Mouse (Mus musculus) liver, embryonic 16.5 days (tissue): ENCODE results near the gene Rrp9. TPM values are rescaled to one million over a fixed set of nuclear protein-coding genes. Genes with fewer than 3 reads are reported as not detected.

Experiments used
- ATAC-seq: fragments of 200-750 bp; cut with Nextera tagmentation; 2 replicates; pipeline ENCODE4 v1.8.0; 2017; ENCODE audit warnings: low read depth, mild to moderate bottlenecking, moderate number of reproducible peaks, moderate library complexity
- H3K27ac ChIP-seq: fragments of 300-500 bp; sonication (generic); 2 replicates; pipeline ENCODE4 v1.5.1; 2014; ENCODE audit warnings: mild to moderate bottlenecking, low read length
- H3K27me3 ChIP-seq: fragments of 300-500 bp; sonication (generic); 2 replicates; pipeline ENCODE4 v1.6.1; 2014; ENCODE audit warnings: low read depth, low read length, mixed read lengths; ENCODE audit not compliant: control insufficient read depth, insufficient read depth
- H3K36me3 ChIP-seq: fragments of 300-500 bp; sonication (generic); 2 replicates; pipeline ENCODE4 v1.6.1; 2014; ENCODE audit warnings: mild to moderate bottlenecking; ENCODE audit not compliant: control insufficient read depth, insufficient read depth
- H3K4me1 ChIP-seq: fragments of 300-500 bp; sonication (generic); 2 replicates; pipeline ENCODE4 v1.6.1; 2014; ENCODE audit warnings: low read depth, low read length, mixed read lengths; ENCODE audit not compliant: control insufficient read depth
- H3K4me2 ChIP-seq: fragments of 300-500 bp; sonication (generic); 2 replicates; pipeline ENCODE4 v1.6.1; 2014; ENCODE audit warnings: low read depth, low read length, mixed read lengths
- H3K4me3 ChIP-seq: fragments of 300-500 bp; sonication (generic); 2 replicates; pipeline ENCODE4 v1.5.1; 2014; ENCODE audit warnings: low read depth, mild to moderate bottlenecking, low read length
- H3K9ac ChIP-seq: fragments of 300-500 bp; sonication (generic); 2 replicates; pipeline ENCODE4 v1.6.1; 2014; ENCODE audit warnings: low read depth, low read length
- H3K9me3 ChIP-seq: fragments of 300-500 bp; sonication (generic); replicated peaks from 2 replicates; pipeline ENCODE4 v1.6.1; 2016; ENCODE audit warnings: low read length; ENCODE audit not compliant: control insufficient read depth
- WGBS: fragments of 180-500 bp; shearing (Covaris S2); extraction: QIAGEN DNeasy Blood & Tissue Kit; methylation state at CpG from one replicate; pipeline ENCODE4 v1.1.7; 2014; ENCODE audit not compliant: insufficient replicate concordance; 5-methylcytosine and 5-hydroxymethylcytosine counted together
- polyA plus RNA-seq: library from polyadenylated mRNA; unstranded; fragments of >200 nt; fragmentation: Nextera tagmentation; extraction: Ambion mirVana; gene quantifications from 2 replicates; pipeline ENCODE4 v1.2.1, GENCODE M21; 2015

Rrp9 gene
- polyA plus RNA-seq, result 16.3 and 16.4 TPM in 2 replicates

DNA sequence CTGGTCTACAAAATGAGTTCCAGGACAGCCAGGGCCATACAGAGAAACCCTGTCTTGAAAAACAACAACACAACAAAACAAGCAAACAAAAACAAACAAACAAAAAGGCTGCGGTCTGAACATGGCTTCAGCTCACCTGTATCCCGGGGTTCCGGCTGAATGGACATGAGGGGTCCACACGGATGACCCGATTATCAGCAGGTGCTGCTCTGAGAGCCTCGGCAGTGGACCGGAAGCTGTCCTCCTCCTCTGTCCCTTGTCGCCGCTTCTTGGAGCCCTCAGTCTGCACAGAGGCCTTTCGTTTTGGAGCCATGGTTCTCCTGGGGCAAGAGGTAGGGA is at the start of gene Rrp9:
TSS of gene Rrp9 (plus strand) at position 301 of the 339 bp plus-strand sequence.
- peak within 1 kb of the TSS; percentile 7; the same call in 1 of the 2 replicates for H3K27ac ChIP-seq
- peaks cover 30% of the 10 kb centered on the region for H3K4me1 ChIP-seq
- peak within 1 kb of the TSS; percentile 91 for H3K4me2 ChIP-seq
- no peaks in the 10 kb centered on the region for H3K27me3 ChIP-seq
- H3K9me3 ChIP-seq, result no peaks in the 10 kb centered on the region
- no peak for ATAC-seq
- 56% methylated on average over 10 of the region's 10 CpGs for WGBS
- no peaks in the 10 kb centered on the region; the same call in 1 of the 2 replicates for H3K36me3 ChIP-seq
- H3K4me3 ChIP-seq, result peak within 1 kb of the TSS; percentile 16; the same call in 1 of the 2 replicates
- H3K9ac ChIP-seq, result peak within 1 kb of the TSS; percentile 39

DNA sequence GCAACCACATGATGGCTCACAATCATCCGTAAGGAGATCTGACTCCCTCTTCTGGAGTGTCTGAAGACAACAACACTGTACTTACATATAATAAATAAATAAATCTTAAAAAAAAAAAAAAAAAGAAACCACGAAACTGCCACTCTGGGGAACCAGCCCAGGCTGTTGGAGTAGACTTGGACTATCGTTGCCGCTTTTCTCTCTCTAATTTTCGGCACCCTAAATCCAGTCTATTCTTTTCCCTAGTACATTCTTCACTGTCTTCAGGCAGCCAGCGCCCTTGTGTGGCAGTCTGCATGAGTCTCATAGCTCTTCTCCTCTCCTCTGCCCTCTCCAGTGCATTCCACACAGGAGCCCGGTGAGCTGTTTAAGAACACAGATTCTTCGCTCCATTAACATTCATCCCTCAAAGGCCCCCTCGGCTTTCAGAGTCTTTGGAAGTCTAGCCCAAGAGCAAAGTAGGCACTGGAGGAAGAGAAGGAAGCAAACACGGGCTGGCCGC is 47.0 kb upstream of the Rrp9 start:
- ATAC-seq, result peak; percentile 17; the same call in 1 of the 2 replicates
- Histone ChIP-seq H3K9ac (peak overlapping the region; percentile 61), H3K27ac (peak overlapping the region; percentile 88), H3K36me3 (peaks cover 16% of the 10 kb centered on the region), H3K4me2 (peak overlapping the region; percentile 94), H3K4me3 (peak overlapping the region; percentile 75), H3K4me1 (peaks cover 34% of the 10 kb centered on the region), H3K27me3 (no peaks in the 10 kb centered on the region), H3K9me3 (no peaks in the 10 kb centered on the region)
- WGBS, result 11% methylated on average over 11 of the region's 11 CpGs

DNA sequence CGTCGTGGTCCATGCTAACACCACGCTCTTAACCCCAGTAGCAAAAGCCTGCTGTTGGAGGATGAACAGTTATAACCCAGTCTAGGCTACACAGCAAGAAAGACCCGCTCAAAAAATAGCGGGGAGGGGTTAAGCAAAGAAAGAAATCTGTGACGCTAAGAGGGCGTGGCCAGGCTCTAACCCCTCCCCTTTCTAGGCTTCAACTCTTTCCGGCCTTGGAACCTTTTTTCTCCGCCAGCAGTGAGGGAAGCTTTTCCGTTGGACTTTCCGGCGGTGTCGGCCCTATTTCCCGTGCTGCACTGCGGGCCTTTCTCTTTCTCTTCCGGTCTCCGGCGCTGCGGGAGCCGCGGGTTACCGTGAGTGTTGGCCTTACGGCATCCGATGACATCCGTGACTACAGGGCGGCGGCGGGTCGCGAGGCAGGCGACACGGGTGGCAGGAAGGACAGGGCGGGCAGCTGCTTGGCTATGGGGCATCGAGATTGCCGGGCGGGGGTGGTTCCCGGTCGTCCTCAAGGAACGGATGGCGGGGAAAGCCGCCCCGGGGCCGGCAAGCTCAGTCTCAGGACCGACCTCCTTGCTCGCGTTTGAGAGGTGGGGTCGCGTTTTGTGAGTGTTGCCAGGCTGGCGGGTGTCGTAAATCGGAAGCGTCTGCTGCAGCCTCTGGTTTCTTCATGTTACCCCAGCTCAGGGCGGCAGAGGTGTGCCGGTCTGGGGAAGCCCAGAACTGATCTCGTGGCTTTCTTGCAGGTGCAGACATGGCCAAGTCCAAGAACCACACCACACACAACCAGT is 46.3 kb upstream of the Rrp9 start, which contains the start of gene Rpl29:
TSS of gene Rpl29 (plus strand) at position 234 of the 794 bp plus-strand sequence.
- peak within 1 kb of the TSS; percentile 75 for H3K4me3 ChIP-seq
- peaks cover 36% of the 10 kb centered on the region for H3K4me1 ChIP-seq
- H3K9me3 ChIP-seq, result no peaks in the 10 kb centered on the region
- H3K36me3 ChIP-seq, result peaks cover 16% of the 10 kb centered on the region
- H3K4me2 ChIP-seq, result peak within 1 kb of the TSS; percentile 94
- peak within 1 kb of the TSS; percentile 81 for H3K9ac ChIP-seq
- H3K27ac ChIP-seq, result peak within 1 kb of the TSS; percentile 88
- H3K27me3 ChIP-seq, result no peaks in the 10 kb centered on the region
- under 1% methylated on average over 55 of the region's 55 CpGs for WGBS
- ATAC-seq, result peak; percentile 88

DNA sequence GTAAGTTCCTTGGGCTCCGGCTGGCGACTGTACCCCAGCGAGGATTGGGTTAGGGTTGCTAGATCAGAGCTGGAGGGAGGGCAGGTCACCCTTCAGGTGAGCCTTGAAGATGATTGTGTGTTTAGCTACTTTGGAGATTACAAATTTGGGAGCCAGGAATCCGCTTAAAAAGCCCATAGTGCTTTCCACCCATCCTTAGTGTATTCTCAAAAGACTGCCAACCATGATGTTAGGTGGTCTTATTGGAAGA is 45.8 kb upstream of the Rrp9 start:
- no peaks in the 10 kb centered on the region for H3K27me3 ChIP-seq
- under 1% methylated on average over 4 of the region's 4 CpGs for WGBS
- peaks cover 36% of the 10 kb centered on the region for H3K4me1 ChIP-seq
- H3K9ac ChIP-seq, result peak overlapping the region; percentile 81
- peak overlapping the region; percentile 80 for H3K27ac ChIP-seq
- peaks cover 16% of the 10 kb centered on the region for H3K36me3 ChIP-seq
- no peaks in the 10 kb centered on the region for H3K9me3 ChIP-seq
- peak overlapping the region; percentile 94 for H3K4me2 ChIP-seq
- peak overlapping the region; percentile 75 for H3K4me3 ChIP-seq
- ATAC-seq, result no peak

DNA sequence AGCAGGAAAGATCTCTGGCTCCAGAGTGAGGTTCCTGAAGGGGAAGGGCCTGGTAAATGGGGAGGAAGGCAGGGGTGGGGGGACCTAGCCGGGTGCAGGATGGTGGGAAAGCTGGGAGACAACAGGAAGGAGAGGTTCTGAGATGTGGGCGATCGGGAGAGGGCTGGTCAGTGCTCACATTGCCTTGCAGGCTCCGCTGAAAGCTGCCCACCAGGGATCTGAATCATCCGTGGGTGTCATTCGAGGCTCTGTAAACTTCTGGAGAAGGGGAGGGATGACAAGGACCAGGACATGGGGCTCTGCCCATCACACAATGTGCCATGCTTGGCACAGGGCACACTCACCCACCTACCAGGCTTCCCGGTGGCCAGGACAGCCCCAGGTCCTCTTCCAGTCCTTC is 42.4 kb upstream of the Rrp9 start:
- Histone ChIP-seq H3K36me3 (peaks cover 16% of the 10 kb centered on the region), H3K27me3 (no peaks in the 10 kb centered on the region), H3K9ac (no peak overlapping the region), H3K4me2 (no peak overlapping the region), H3K4me1 (peaks cover 55% of the 10 kb centered on the region), H3K27ac (no peak overlapping the region), H3K4me3 (no peak overlapping the region), H3K9me3 (no peaks in the 10 kb centered on the region)
- no peak for ATAC-seq
- 72% methylated on average over 7 of the region's 7 CpGs for WGBS

DNA sequence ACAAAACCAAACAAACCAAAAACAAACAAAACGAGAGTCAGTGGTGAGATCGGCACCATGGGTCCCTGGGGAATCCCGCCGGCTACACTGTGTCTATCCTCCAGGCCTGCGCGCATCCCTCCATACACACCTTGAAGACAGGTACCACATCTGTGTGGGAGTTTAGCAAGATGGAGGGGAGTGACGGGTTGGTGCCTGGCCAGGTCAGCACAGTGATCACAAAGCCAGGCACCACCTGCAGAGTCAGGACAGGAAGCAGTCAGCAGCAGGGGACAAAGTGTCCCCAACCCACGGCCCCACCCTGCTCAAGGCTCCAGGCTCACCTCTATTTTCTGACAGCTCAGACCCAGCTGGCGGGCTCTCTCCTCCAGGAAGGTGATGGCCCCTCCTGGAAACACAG is 39.2 kb upstream of the Rrp9 start:
- Histone ChIP-seq H3K9ac (no peak overlapping the region), H3K36me3 (peaks cover 14% of the 10 kb centered on the region), H3K4me1 (peaks cover 49% of the 10 kb centered on the region), H3K27me3 (no peaks in the 10 kb centered on the region), H3K4me3 (no peak overlapping the region), H3K9me3 (no peaks in the 10 kb centered on the region), H3K4me2 (no peak overlapping the region), H3K27ac (no peak overlapping the region)
- ATAC-seq, result no peak
- 73% methylated on average over 9 of the region's 9 CpGs for WGBS

DNA sequence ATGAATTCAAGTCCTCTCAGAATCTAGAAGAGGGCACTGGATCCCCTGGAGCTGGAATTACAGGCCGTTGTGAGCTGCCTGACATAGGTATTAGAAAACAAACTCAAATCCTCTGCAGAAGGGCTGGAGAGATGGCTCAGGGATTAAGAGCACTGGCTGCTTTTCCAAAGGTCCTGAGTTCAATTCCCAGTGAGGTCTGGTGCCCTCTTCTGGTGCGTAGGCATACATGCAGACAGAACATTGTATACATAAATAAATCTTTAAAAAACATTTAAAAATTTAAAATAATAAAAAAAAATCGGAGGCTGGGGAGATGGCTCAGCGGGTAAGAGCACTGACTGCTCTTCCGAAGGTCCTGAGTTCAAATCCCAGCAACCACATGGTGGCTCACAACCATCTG is 33.1 kb upstream of the Rrp9 start:
- Histone ChIP-seq H3K9me3 (no peaks in the 10 kb centered on the region), H3K27ac (no peak overlapping the region), H3K4me1 (peaks cover 27% of the 10 kb centered on the region), H3K4me3 (no peak overlapping the region), H3K4me2 (no peak overlapping the region), H3K9ac (no peak overlapping the region), H3K36me3 (no peaks in the 10 kb centered on the region), H3K27me3 (no peaks in the 10 kb centered on the region)
- 67% methylated on average over 5 of the region's 5 CpGs for WGBS
- no peak for ATAC-seq

DNA sequence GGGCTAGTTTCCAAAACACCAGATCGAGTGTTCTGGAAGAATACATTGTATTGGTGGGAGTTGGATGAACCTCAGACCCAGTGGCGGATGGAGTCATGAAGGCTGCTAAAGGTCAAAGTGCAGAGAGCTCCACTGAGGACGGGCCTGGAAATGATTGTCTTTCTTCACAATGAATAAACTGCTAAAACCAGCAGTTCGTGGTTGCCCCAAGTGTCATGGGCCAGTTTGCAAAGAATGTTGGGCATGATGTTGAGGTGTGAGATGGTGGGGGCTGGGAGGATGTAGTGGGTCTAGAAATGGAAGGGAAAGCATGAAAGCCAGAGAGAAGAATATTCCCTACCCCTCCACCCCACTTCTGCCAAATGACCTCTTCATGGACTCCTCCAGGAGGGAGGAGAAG is 30.9 kb upstream of the Rrp9 start:
- Histone ChIP-seq H3K9ac (no peak overlapping the region), H3K27ac (no peak overlapping the region), H3K4me2 (no peak overlapping the region), H3K4me3 (no peak overlapping the region), H3K9me3 (no peaks in the 10 kb centered on the region), H3K4me1 (peaks cover 27% of the 10 kb centered on the region), H3K36me3 (no peaks in the 10 kb centered on the region), H3K27me3 (no peaks in the 10 kb centered on the region)
- 58% methylated on average over 4 of the region's 4 CpGs for WGBS
- no peak for ATAC-seq

DNA sequence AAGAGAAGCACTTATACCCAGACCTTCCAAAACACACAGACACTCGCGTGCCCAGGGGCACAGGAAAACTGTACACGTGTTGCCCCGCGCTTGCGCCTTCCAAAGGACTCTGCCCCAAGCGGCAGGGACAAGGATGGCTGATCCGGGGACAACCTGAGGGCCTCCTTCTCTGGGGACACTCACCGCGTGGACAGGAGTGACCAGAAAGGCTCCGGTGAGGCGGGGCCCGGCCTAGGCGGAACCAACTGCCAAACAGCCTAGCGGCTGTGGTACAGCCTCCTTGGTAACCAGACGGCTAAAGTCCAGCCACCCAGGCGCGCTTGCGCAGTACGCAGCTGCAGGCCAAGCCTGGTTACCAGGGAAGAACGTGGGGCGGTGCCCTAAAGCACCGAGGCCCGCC is 28.4 kb upstream of the Rrp9 start, which contains the start of the genes Abhd14b and Abhd14a:
TSS of gene Abhd14b (plus strand) at position 112 of the 400 bp plus-strand sequence.
TSS of gene Abhd14a (minus strand) at position 331 of the 400 bp plus-strand sequence.
- H3K27me3 ChIP-seq, result peaks cover 1% of the 10 kb centered on the region; the same call in 1 of the 2 replicates
- H3K9me3 ChIP-seq, result no peaks in the 10 kb centered on the region
- peaks cover 31% of the 10 kb centered on the region for H3K4me1 ChIP-seq
- H3K4me2 ChIP-seq, result peak within 1 kb of the TSS; percentile 57
- under 1% methylated on average over 24 of the region's 24 CpGs for WGBS
- peak within 1 kb of the TSS; percentile 77 for H3K27ac ChIP-seq
- peak; percentile 87 for ATAC-seq
- peak within 1 kb of the TSS; percentile 65 for H3K9ac ChIP-seq
- H3K36me3 ChIP-seq, result no peaks in the 10 kb centered on the region
- peak within 1 kb of the TSS; percentile 63 for H3K4me3 ChIP-seq
